Mouse (Mus musculus) heart, embryonic 13.5 days (tissue): ENCODE measurements at regions not wholly inside any gene's neighbourhood (a gene's known extent, or its start where the extent isn't known, plus 50 kb on each side); places are given as distances from the start of the nearest gene placed in this dataset.
A peak's percentile ranks its signal among the peaks of the same experiment; 100 is the strongest.

Source experiments
- ATAC-seq: fragments of 200-750 bp; cut with Nextera tagmentation; 2 replicates; pipeline ENCODE4 v1.8.0; 2017; ENCODE audit warnings: moderate TSS enrichment; ENCODE audit not compliant: insufficient number of reproducible peaks, low FRiP score, low TSS enrichment; ENCODE audit errors: extremely low read depth
- H3K27ac ChIP-seq: fragments of 300-500 bp; sonication (generic); replicated peaks from 2 replicates; pipeline ENCODE4 v1.5.1; 2015; ENCODE audit warnings: moderate library complexity, mild to moderate bottlenecking, inconsistent platforms
- H3K27me3 ChIP-seq: fragments of 300-500 bp; sonication (generic); replicated peaks from 2 replicates; pipeline ENCODE4 v1.6.1; 2015; ENCODE audit warnings: mild to moderate bottlenecking, inconsistent platforms
- H3K36me3 ChIP-seq: fragments of 300-500 bp; sonication (generic); 2 replicates; pipeline ENCODE4 v1.6.1; 2015; ENCODE audit warnings: mild to moderate bottlenecking, inconsistent platforms
- H3K4me1 ChIP-seq: fragments of 300-500 bp; sonication (generic); 2 replicates; pipeline ENCODE4 v1.6.1; 2015; ENCODE audit warnings: inconsistent platforms
- H3K4me2 ChIP-seq: fragments of 300-500 bp; sonication (generic); 2 replicates; pipeline ENCODE4 v1.6.1; 2015; ENCODE audit warnings: inconsistent platforms, mild to moderate bottlenecking, moderate library complexity
- H3K4me3 ChIP-seq: fragments of 300-500 bp; sonication (generic); 2 replicates; pipeline ENCODE4 v1.5.1; 2015; ENCODE audit warnings: moderate library complexity, mild to moderate bottlenecking, inconsistent platforms
- H3K9ac ChIP-seq: fragments of 300-500 bp; sonication (generic); 2 replicates; pipeline ENCODE4 v1.6.1; 2015; ENCODE audit warnings: inconsistent platforms, mild to moderate bottlenecking, moderate library complexity
- H3K9me3 ChIP-seq: fragments of 300-500 bp; sonication (generic); 2 replicates; pipeline ENCODE4 v1.6.1; 2016; ENCODE audit warnings: inconsistent platforms
- WGBS: fragments of 180-500 bp; shearing (Covaris S2); methylation state at CpG from one replicate; pipeline ENCODE4 v1.1.7; 2015; ENCODE audit warnings: mixed read lengths; 5-methylcytosine and 5-hydroxymethylcytosine counted together

- no peak overlapping the region for H3K4me3 ChIP-seq
- no peak overlapping the region for H3K27ac ChIP-seq
- H3K36me3 ChIP-seq: no peaks in the 10 kb centered on the region
- WGBS: 26% methylated on average over 5 of the region's 5 CpGs
- H3K9me3 ChIP-seq: no peaks in the 10 kb centered on the region
- no peaks in the 10 kb centered on the region for H3K4me1 ChIP-seq
- H3K4me2 ChIP-seq: no peak overlapping the region
- H3K9ac ChIP-seq: no peak overlapping the region
- no peak for ATAC-seq
- no peaks in the 10 kb centered on the region for H3K27me3 ChIP-seq
Measured at GRCm38 (mm10) chr7:70828486-70829195, 462.1 kb upstream of the Nr2f2 start.

DNA sequence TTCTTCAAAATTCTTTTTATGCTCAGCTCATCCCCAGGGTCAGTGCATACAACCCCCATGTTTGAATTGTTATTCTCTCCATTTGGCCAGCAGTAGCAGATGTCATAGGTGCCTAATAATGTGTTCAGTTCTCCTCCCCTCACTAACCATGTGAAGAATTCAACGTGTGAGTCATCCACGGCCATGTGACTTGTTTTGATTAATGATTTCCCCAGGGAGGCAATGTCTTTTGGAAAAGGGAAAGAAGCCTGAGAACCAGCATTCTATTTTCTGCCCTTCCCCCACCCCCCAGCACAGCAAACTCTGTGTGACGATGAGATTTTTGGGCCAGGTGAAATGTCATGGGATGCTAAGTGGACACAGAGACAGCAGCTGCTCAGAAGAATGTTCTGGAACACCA is 459.5 kb upstream of the Nr2f2 start:
- peaks cover 3% of the 10 kb centered on the region; the same call in 1 of the 2 replicates for H3K4me1 ChIP-seq
- H3K9ac ChIP-seq: no peak overlapping the region
- H3K27me3 ChIP-seq: no peaks in the 10 kb centered on the region
- H3K4me2 ChIP-seq: no peak overlapping the region
- WGBS: 58% methylated on average over 3 of the region's 3 CpGs
- H3K36me3 ChIP-seq: no peaks in the 10 kb centered on the region
- H3K27ac ChIP-seq: no peak overlapping the region
- H3K4me3 ChIP-seq: no peak overlapping the region
- no peaks in the 10 kb centered on the region for H3K9me3 ChIP-seq
- no peak for ATAC-seq

DNA sequence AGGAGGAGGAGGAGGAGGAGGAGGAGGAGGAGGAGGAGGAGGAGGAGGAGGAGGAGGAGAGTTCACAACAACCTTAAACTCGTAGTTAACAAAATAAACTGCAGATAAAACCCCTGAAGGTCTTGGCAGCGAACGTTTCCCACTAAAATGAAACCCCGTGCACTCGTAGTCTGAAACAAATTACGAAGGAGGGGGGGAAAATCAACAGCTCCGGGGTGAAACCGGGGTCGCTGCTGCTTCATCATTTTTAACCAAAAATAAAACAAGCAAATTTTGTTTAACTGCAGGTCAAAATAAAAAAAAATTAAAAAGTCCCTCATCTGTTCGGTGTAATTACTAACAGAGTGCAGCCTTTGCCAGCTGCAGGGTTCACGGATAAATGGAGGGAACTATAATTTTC is 456.5 kb upstream of the Nr2f2 start:
- peaks cover 4% of the 10 kb centered on the region; the same call in 1 of the 2 replicates for H3K4me1 ChIP-seq
- H3K27me3 ChIP-seq: no peaks in the 10 kb centered on the region
- H3K4me2 ChIP-seq: peak overlapping the region; percentile 42
- no peak for ATAC-seq
- 0 out of 2 replicates have a peak overlapping the region, but pooled peaks have one; percentile 28 for H3K27ac ChIP-seq
- H3K36me3 ChIP-seq: no peaks in the 10 kb centered on the region
- no peaks in the 10 kb centered on the region for H3K9me3 ChIP-seq
- no peak overlapping the region for H3K9ac ChIP-seq
- 43% methylated on average over 11 of the region's 11 CpGs for WGBS
- H3K4me3 ChIP-seq: no peak overlapping the region

DNA sequence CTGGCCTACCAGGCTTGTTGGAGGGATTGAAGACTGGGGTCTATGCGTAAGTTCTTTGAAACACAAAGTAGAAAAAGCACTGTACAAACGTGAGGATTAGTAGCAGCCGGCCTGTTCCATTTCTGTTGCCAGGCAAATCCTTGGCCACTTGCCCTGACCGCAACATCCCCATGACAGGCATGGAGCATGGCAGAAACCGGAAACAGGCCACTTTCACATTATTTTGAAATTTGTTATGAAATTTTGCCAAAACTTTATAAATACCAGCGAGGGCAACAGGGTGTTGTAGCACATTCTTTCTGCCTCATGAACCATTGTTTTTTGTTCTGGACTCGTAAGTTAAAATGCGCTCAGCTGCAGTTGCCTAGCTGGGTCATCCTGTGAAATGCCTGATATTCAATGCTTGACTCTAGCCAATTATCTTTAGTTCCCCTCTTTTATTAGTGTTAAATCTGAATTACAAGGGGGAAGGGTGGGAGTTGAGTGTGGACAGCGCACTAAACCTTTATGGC is 455.8 kb upstream of the Nr2f2 start:
- no peaks in the 10 kb centered on the region for H3K9me3 ChIP-seq
- 68% methylated on average over 9 of the region's 9 CpGs for WGBS
- peak overlapping the region; percentile 42 for H3K4me2 ChIP-seq
- no peak for ATAC-seq
- no peaks in the 10 kb centered on the region for H3K27me3 ChIP-seq
- no peak overlapping the region for H3K4me3 ChIP-seq
- H3K36me3 ChIP-seq: no peaks in the 10 kb centered on the region
- H3K4me1 ChIP-seq: peaks cover 10% of the 10 kb centered on the region
- H3K27ac ChIP-seq: peak overlapping the region; percentile 28; the same call in 1 of the 2 replicates
- H3K9ac ChIP-seq: no peak overlapping the region

- Histone ChIP-seq H3K4me3 (no peak overlapping the region), H3K9ac (no peak overlapping the region), H3K27me3 (no peaks in the 10 kb centered on the region), H3K4me1 (peaks cover 15% of the 10 kb centered on the region), H3K9me3 (no peaks in the 10 kb centered on the region), H3K4me2 (no peak overlapping the region), H3K27ac (no peak overlapping the region), H3K36me3 (no peaks in the 10 kb centered on the region)
- 81% methylated on average over 4 of the region's 4 CpGs for WGBS
- ATAC-seq: no peak
Measured at GRCm38 (mm10) chr7:70821861-70822260, 455.3 kb upstream of the Nr2f2 start.

GRCm38 (mm10) chr7:70817347-70817913 is 450.9 kb upstream of the Nr2f2 start:
- H3K9me3 ChIP-seq: no peaks in the 10 kb centered on the region
- WGBS: 49% methylated on average over 6 of the region's 6 CpGs
- no peak for ATAC-seq

DNA sequence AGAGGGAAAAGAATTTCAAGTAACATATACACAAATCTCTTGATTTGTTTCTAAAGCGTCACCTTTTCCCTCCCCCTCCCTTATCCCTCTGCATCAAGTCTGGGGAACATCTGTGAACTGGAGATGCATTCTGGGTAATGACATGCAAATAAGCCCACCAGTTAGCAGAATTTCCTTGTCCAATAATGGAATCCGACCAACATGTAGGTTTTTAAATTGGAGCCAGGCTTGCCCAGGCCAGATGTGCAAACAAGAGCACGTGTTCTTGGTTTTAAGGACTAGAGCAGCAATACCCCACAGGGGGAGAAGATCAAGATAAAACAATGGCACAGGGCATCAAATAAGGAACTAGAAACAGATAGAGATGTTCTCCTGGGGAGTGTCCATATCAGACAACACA is 447.9 kb upstream of the Nr2f2 start:
- ATAC-seq: no peak
- Histone ChIP-seq H3K27ac (no peak overlapping the region), H3K36me3 (no peaks in the 10 kb centered on the region), H3K9me3 (no peaks in the 10 kb centered on the region), H3K27me3 (no peaks in the 10 kb centered on the region), H3K4me3 (no peak overlapping the region), H3K4me1 (peaks cover 12% of the 10 kb centered on the region), H3K4me2 (no peak overlapping the region), H3K9ac (no peak overlapping the region)
- 72% methylated on average over 3 of the region's 3 CpGs for WGBS

More at GRCm38 (mm10) chr7:70817347-70817913, 450.9 kb upstream of the Nr2f2 start:
- Histone ChIP-seq H3K9ac (no peak overlapping the region), H3K4me2 (no peak overlapping the region), H3K36me3 (no peaks in the 10 kb centered on the region), H3K27me3 (no peaks in the 10 kb centered on the region), H3K4me1 (peaks cover 13% of the 10 kb centered on the region), H3K27ac (no peak overlapping the region), H3K4me3 (no peak overlapping the region)

GRCm38 (mm10) chr7:70813101-70813500 is 446.6 kb upstream of the Nr2f2 start:
- Histone ChIP-seq H3K4me2 (no peak overlapping the region), H3K9me3 (no peaks in the 10 kb centered on the region), H3K9ac (no peak overlapping the region), H3K27ac (no peak overlapping the region), H3K4me1 (peaks cover 12% of the 10 kb centered on the region), H3K4me3 (no peak overlapping the region), H3K27me3 (no peaks in the 10 kb centered on the region), H3K36me3 (no peaks in the 10 kb centered on the region)
- 63% methylated on average over 5 of the region's 5 CpGs for WGBS
- ATAC-seq: no peak

DNA sequence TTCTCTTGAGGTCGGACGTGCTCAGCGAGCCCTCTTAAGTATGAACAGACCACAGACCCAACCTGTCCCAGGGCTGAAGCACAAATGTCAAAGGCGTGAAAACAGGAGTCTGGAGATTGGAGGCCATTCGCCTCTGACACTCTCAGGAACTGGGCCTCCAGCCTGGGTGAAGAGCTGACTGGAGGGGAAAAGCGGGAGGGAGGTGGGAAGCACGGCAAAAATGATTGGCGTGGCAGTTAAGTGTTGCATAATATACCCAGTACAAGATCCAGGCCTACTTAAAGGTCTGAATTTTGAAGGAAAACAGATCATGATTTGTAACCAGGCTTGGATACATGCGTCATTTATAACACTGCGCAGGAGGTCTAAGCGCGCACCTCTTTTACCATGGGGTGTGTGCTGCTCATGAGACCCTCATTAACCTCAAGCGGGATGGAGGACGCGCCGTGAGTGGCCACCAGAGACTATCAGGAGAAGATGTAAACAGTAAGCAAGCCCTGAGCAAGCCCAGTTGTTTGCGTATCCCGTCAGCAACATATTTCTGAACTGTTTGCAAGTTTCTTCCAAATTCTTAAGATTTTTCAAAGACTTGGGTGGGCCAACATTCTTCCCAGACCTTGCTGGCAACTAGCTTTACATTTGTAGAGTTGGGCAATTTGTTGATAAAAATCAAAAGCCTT is 444.0 kb upstream of the Nr2f2 start:
- no peaks in the 10 kb centered on the region for H3K27me3 ChIP-seq
- no peak overlapping the region for H3K4me2 ChIP-seq
- H3K9ac ChIP-seq: no peak overlapping the region
- no peaks in the 10 kb centered on the region for H3K9me3 ChIP-seq
- H3K27ac ChIP-seq: no peak overlapping the region
- WGBS: 66% methylated on average over 18 of the region's 18 CpGs
- H3K4me3 ChIP-seq: no peak overlapping the region
- no peaks in the 10 kb centered on the region for H3K36me3 ChIP-seq
- no peak for ATAC-seq
- no peaks in the 10 kb centered on the region; the same call in 1 of the 2 replicates for H3K4me1 ChIP-seq

GRCm38 (mm10) chr7:70804281-70804680 is 437.7 kb upstream of the Nr2f2 start:
- WGBS: 52% methylated on average over 1 of the region's 1 CpGs
- Histone ChIP-seq H3K27ac (no peak overlapping the region), H3K4me3 (no peak overlapping the region), H3K9ac (0 out of 2 replicates have a peak overlapping the region, but pooled peaks have one; percentile 54), H3K9me3 (no peaks in the 10 kb centered on the region), H3K4me2 (peak overlapping the region; percentile 25), H3K4me1 (peaks cover 12% of the 10 kb centered on the region), H3K36me3 (no peaks in the 10 kb centered on the region), H3K27me3 (no peaks in the 10 kb centered on the region)
- ATAC-seq: no peak

GRCm38 (mm10) chr7:70799976-70800375 is 433.4 kb upstream of the Nr2f2 start:
- Histone ChIP-seq H3K36me3 (no peaks in the 10 kb centered on the region), H3K4me2 (no peak overlapping the region), H3K9ac (no peak overlapping the region), H3K9me3 (no peaks in the 10 kb centered on the region), H3K4me1 (peaks cover 19% of the 10 kb centered on the region), H3K27me3 (no peaks in the 10 kb centered on the region), H3K4me3 (no peak overlapping the region), H3K27ac (no peak overlapping the region)
- 85% methylated on average over 1 of the region's 1 CpGs for whole genome bisulfite sequencing
- ATAC-seq: no peak
